Mouse (Mus musculus): ENCODE measurements around the gene Lrrn1.

Lrrn1 gene

GRCm38 (mm10) chr6:107528877-107529864 is at the start of gene Lrrn1:
TSS of gene Lrrn1 (plus strand) at chr6:107529768.
- DNase-seq, result peak; percentile 85

- DNase-seq, result no peak
Measured at GRCm38 (mm10) chr6:107494491-107494890, 35.1 kb upstream of the Lrrn1 start.

- DNase-seq, result no peak
Measured at GRCm38 (mm10) chr6:107495830-107496229, 33.7 kb upstream of the Lrrn1 start.

- DNase-seq, result no peak
Measured at GRCm38 (mm10) chr6:107513716-107514115, 15.9 kb upstream of the Lrrn1 start.

GRCm38 (mm10) chr6:107523953-107524352 is 5.6 kb upstream of the Lrrn1 start:
- no peak for DNase-seq

DNA sequence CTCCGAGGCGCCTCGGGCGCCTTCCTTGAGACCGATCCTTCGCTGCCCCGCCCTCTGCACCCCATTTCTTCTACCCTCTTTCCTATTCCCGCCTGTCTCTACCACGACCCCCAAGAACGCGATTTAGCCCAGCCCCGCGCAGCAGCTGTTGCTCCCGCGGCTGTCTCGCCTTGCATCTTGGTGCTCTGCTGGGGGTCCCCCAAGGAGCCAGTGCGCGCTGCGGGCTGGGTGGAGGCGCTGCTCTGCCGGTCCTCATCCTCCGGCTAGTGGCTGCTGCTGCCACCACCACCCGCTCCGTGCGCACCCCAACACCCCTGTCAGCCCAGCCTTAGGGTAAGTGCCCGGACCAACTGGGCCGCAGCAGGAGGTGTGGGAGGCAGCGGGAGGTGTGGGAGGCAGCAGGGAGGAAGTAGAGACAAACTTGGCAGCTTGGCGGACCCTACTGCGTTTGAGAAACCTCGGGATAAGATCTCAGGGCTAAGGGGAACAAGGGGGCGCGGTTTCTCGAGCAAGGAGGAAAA is 403 bp downstream of the Lrrn1 start:
- DNase-seq, result peak; percentile 67

DNA sequence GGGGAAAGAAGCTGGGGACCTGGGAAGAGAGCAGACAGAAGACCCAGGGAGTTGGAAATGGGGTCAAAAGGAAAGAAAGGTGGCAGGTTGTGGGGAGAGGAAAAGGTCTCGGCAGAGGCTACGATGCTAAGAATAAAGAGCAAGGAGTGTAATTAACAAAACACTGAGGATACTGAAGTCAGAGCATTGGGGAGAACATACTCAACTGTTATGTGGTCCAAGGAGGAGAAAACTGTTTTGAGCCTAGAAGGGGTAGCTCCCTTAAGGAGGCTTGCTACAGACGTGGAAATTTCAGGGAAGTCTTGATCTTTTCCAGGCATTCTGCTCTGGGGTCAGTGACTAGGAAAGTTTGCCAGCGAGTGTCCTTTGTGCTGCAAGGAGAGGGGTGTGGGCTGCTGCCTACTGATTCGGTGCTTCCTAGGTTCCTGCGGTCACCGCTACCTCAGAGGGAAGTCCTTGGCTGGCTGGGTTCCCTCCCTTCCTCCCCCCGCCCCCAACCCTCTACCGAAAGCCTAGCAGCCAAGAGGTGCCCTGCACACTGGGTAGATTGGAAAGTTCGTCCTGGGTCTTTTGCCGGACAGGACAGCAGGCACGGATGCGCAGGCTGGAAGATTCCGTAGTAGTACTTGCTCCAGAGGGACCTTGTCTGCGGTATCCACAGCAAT is 1.2 kb downstream of the Lrrn1 start:
- DNase-seq, result peak; percentile 28

DNA sequence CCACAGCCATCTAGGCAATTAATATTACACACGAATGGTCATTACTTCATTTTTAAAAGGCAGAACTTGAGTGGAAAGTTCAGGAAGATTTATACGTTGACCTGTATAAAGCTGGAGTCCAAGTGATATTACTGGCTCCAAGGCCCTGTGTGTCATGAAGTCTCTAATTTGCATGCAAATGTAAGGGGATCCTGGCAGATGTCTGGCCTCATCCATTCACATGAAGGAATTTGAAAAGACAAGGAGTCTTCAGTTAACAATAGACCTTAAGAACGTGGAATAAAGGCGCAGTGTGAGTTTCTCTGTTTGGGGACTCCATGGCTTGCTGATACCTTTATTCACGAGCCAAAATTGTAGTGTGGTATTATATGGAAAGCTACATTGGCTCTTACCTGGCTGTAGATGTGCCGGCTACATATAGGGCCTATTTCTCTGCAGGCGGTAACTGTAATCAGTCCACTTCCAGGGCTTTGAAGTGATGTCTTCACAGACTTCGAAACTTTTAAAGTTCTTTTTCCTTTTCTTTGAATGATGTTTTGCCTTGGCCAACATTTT is 2.0 kb downstream of the Lrrn1 start:
- DNase-seq, result no peak

DNA sequence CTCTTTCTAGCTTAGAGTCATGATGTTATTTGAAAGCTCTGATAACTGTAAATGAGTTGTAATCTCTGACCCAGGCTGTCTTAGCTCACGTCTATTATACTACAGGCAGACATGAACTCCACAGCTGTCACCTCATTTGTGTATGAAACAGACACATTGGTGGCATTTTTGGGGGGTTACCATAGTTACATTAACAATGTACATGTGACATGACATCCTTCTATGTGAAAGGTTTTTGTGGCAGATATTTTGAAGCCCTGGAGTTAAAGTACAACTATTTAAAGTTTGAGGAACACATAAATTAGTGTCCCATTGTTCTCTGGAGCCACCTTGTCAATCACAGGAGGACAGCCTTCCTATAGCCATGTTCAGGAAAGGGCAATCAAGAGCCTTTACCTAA is 5.0 kb downstream of the Lrrn1 start:
- no peak for DNase-seq

DNA sequence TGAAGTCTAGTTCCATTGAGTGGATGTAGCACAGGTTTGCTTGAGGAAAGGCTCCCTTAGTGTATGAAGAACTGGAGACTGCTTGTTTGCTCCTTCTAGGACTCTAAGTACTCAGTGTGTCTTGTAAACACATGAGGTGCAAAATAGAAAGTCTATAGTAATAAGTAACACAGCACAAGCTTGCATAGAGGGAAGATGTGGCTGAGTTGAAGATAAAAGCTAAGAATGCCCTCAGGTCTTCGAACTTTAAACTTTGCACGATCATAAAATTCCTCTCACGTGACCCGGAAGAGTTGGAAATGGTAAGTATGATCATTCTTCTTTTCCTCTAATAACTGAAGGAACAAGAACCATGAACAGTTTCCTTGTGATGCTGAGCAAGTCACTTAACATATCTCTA is 7.1 kb downstream of the Lrrn1 start:
- no peak for DNase-seq

DNA sequence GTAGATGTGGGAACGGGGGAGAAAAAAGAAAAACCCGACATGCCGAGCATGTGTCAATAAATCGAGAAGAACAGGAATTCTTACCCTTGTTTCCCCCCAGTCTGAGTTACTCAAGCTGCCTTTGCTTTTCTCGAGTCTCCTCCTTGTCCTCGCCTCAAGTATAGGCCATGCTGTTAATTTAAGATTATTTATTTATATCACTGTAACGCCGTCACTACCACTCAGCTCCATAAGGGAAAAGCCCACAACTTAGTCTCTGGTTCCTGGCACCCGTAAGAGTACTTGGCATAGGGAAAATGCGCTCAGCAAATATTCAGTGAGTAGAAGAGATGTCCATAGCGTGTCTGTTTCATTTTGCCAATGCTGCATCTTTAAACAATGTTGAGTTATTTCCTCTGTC is 11.7 kb downstream of the Lrrn1 start:
- DNase-seq, result no peak

DNA sequence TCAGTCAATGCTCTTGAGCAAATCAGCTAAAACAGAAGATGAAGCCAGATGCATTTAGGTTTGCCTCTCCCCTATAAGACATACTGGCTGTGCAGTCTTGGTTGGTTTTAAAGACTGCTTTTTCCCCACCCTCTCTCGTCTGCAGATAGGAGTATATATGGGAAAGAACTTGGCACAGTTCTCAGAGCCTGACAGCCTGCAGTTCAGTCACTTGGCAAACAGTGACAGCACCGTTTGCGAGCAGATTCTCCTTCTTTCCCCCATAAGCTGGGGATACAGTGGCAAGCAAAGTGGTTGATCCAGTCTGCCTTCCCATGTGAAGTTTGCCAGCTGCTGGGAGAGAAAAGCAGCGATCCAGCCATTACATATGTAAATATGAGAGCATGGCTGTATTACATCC is 12.3 kb downstream of the Lrrn1 start:
- peak; percentile 24 for DNase-seq

GRCm38 (mm10) chr6:107546272-107546671 is 16.7 kb downstream of the Lrrn1 start:
- DNase-seq, result no peak

- no peak for DNase-seq
Measured at GRCm38 (mm10) chr6:107552511-107552910, 22.9 kb downstream of the Lrrn1 start.

DNA sequence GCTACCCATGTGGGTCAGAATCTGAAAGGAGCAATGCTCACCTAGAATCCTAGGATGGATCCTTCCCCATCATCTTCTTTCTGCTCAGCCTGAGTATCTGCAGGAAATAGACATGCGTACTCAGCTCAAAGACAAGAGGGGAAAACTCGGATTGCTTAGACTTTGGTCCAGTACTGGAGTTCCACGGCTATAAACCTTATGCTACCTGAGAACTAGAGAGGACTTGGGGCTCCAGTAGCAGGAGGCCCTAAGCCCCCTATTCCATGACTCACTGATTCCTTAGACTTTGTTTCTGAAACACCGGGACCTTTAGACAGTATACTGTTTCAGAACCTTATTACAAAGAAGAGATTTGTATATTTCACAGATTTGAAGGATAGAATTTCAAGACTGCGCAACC is 25.8 kb downstream of the Lrrn1 start:
- DNase-seq, result no peak

- peak; percentile 67 for DNase-seq
Measured at GRCm38 (mm10) chr6:107556996-107557395, 27.4 kb downstream of the Lrrn1 start.

GRCm38 (mm10) chr6:107557806-107558205 is 28.2 kb downstream of the Lrrn1 start:
- DNase-seq, result no peak

GRCm38 (mm10) chr6:107562255-107562654 is 32.7 kb downstream of the Lrrn1 start:
- no peak for DNase-seq

DNA sequence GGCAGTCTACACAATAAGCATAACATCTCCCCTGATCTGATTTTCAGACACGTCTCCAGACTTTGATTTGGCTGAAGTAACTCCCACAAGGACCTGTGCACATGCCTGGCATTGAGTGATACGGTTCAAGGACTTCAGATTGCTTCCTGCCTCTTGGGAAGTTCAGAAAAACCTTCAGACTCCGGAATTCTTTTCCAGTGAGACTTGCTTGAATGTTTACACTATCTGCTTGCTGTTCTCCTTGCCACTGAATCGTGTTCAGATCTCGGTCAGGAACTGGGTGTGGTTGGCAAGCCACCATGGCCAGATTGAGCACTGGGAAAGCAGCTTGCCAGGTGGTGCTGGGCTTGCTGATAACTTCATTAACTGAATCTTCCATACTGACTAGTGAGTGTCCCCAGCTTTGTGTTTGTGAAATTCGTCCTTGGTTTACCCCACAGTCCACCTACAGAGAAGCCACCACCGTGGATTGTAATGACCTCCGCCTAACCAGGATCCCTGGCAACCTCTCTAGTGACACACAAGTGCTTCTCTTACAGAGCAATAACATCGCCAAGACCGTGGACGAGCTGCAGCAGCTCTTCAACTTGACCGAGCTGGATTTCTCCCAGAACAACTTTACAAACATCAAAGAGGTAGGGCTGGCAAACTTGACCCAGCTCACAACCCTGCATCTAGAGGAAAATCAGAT is 37.5 kb downstream of the Lrrn1 start:
- DNase-seq, result peak; percentile 80

DNA sequence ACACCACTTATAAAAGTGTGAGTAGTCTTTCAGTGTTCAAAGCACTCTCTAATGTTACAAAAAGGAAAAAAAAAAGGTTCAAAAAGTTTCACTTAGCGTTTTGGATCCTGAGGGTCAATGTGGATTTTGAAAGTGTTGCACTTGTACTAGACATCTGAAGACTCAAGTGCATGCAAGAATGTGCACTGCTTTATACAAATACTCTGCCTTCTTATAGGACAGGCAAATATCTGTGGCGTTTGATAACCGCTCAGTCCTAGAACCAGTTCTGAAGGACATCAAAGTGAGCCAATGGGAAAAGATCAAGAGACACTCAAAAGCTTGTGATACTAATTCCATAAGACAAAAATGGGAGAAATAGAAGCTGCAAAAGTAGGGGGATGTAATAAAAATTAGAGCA is 45.0 kb downstream of the Lrrn1 start:
- no peak for DNase-seq

DNA sequence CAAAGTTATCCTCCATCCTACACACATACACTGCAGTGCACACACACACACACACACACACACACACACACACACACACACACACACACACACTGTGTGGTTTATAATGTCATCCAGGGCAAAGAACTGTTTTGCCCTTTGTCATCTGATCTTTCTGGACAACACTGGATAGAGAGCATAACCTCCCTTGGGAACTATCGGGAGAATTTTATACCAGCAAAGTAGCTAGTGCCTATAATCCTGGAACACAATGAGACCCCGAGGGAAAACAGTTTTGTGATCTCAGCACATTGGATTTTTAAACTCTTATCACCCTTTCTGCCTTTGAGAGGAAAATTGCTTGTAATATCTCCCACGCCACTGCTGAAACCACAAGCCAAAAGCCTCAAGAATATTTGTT is 45.8 kb downstream of the Lrrn1 start:
- DNase-seq, result no peak

GRCm38 (mm10) chr6:107577309-107577708 is 47.7 kb downstream of the Lrrn1 start:
- DNase-seq, result no peak
